Mouse (Mus musculus) midbrain, embryonic 13.5 days (tissue): ENCODE data around the gene Klrb1a. TPM values are rescaled to one million over a fixed set of nuclear protein-coding genes. Genes with fewer than 3 reads are reported as not detected.
A peak's percentile ranks its signal among the peaks of the same experiment; 100 is the strongest.
"Not testable (repeated sequence)": the region's sequence is repeated elsewhere in the genome, so short reads cannot be mapped to it uniquely, and the experiment has no call there.

ENCODE experiments used
- ATAC-seq: fragments of 200-750 bp; cut with Nextera tagmentation; 2 replicates; pipeline ENCODE4 v1.8.0; 2017; ENCODE audit warnings: mild to moderate bottlenecking, moderate TSS enrichment, moderate library complexity
- H3K27ac ChIP-seq: fragments of 300-500 bp; sonication (generic); 2 replicates; pipeline ENCODE4 v1.5.1; 2015; ENCODE audit warnings: inconsistent platforms, mild to moderate bottlenecking, moderate library complexity
- H3K27me3 ChIP-seq: fragments of 300-500 bp; sonication (generic); 2 replicates; pipeline ENCODE4 v1.6.1; 2015; ENCODE audit warnings: mild to moderate bottlenecking, inconsistent platforms
- H3K36me3 ChIP-seq: fragments of 300-500 bp; sonication (generic); 2 replicates; pipeline ENCODE4 v1.6.1; 2015; ENCODE audit warnings: mild to moderate bottlenecking, inconsistent platforms
- H3K4me1 ChIP-seq: fragments of 300-500 bp; sonication (generic); replicated peaks from 2 replicates; pipeline ENCODE4 v1.6.1; 2015; ENCODE audit warnings: inconsistent platforms
- H3K4me2 ChIP-seq: fragments of 300-500 bp; sonication (generic); replicated peaks from 2 replicates; pipeline ENCODE4 v1.6.1; 2015; ENCODE audit warnings: moderate library complexity, mild to moderate bottlenecking, inconsistent platforms
- H3K4me3 ChIP-seq: fragments of 300-500 bp; sonication (generic); replicated peaks from 2 replicates; pipeline ENCODE4 v1.5.1; 2015; ENCODE audit warnings: mild to moderate bottlenecking, inconsistent platforms
- H3K9ac ChIP-seq: fragments of 300-500 bp; sonication (generic); replicated peaks from 2 replicates; pipeline ENCODE4 v1.6.1; 2015; ENCODE audit warnings: mild to moderate bottlenecking, inconsistent platforms
- H3K9me3 ChIP-seq: fragments of 300-500 bp; sonication (generic); 2 replicates; pipeline ENCODE4 v1.6.1; 2016; ENCODE audit warnings: mild to moderate bottlenecking, inconsistent platforms
- WGBS: fragments of 180-500 bp; shearing (Covaris S2); methylation state at CpG from one replicate; pipeline ENCODE4 v1.1.7; 2015; 5-methylcytosine and 5-hydroxymethylcytosine counted together
- polyA plus RNA-seq: library from polyadenylated mRNA; unstranded; fragments of >200 nt; fragmentation: Nextera tagmentation; extraction: Ambion mirVana; gene quantifications from 2 replicates; pipeline ENCODE4 v1.2.1, GENCODE M21; 2015

The Klrb1a gene
- polyA plus RNA-seq, 1 experiment from 2014 or later = not detected

DNA sequence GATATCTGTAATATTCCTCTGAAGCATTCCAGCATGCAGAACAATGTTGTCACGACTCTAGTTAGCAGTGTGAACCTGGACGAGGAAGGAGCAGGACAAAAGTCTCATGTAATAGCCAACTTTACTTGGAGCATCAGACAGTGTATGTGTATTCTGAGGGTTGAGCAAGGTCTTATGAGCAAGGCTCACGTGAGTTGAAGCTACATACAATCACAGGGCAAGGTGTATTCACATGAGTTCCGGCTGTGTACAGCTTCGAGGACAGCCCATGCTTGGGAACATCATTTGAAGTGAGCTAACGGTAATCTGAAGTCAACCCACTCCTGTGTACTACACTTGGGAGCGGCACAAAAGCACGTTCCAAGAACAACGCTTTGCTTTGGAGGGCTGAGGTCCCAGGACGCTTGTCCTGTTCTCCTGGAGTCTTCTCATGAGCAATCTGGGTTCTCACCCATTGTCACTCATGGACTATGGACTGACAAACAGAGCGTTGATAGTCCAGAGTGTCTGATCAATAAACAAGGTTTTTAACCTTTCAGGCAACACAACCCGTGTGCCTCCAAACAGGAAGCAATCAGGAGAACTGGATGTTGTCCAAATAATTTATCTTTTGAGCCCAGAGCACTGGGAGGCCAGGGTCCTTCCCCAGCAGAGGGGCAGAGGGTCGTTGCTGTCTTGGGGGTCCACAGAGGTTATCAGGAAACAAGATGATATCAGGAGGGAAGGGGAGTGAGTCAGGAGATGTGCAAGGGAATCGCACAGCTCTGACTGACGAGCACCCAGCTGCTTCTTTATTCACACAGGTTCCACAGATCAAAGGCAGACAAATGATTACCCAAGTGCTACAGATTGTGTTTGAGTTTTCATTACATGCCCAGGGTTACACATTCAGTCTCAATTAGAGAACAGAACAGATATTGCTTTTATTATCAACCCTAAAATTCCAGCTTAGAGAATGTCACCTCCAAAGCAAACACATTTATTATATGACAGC, 7.9 kb upstream of the Klrb1a start:
- H3K4me3 ChIP-seq, H3K27me3 ChIP-seq, H3K36me3 ChIP-seq, H3K9me3 ChIP-seq, H3K4me2 ChIP-seq, ATAC-seq, H3K4me1 ChIP-seq, H3K27ac ChIP-seq, H3K9ac ChIP-seq: not testable (repeated sequence)
- 86% methylated on average over 15 of the region's 15 CpGs for WGBS

DNA sequence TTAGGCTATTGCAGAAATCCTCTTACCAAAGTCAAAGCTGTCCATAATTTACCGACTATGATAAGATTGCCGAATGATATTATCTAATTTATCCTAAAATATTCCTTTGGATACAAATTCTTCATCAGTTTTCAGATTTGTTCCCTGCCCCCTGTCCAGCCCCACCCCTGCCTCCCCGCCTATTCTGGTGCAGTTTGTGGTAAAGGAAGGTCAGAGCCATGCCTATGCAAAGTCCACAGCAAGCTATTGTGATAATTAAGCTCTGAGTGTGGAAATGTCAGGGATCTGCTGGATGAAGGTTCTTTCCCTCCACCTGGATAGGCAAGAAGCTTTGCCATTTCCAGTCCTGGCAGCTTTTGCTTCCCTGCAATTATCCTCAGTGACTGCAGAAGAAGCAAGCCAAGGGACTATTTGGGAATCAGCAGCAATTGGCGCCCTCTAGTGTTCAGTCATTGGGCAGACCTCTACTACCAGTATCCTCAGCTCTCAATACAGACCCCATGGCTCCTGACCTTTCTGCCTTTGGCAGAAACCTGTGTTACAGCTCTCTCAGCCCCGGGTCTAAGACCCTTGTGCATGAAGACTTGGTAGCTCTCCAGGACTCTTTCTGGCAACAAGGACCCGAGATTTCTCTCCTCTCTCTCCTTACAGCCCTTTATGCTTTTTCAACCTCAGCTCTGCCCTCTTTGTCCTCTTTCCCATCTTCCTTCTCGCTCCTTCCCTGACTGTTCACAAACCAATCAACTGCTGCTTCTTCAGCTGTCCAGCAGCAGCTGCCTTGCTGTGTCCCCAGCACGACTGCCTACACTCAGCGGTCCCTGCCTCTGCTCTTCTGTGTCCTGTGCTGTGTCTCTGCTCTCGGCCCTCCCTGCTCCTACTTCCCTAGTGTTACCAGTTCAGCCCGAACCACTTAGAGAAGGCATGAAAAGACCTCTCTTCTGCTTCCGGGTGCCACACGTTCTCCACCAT, 6.7 kb upstream of the Klrb1a start:
- H3K4me3 ChIP-seq, H3K4me2 ChIP-seq, H3K36me3 ChIP-seq, H3K9ac ChIP-seq, H3K27me3 ChIP-seq, H3K4me1 ChIP-seq, H3K9me3 ChIP-seq, H3K27ac ChIP-seq: not testable (repeated sequence)
- WGBS = 53% methylated on average over 13 of the region's 13 CpGs
- ATAC-seq = peak; percentile 93

DNA sequence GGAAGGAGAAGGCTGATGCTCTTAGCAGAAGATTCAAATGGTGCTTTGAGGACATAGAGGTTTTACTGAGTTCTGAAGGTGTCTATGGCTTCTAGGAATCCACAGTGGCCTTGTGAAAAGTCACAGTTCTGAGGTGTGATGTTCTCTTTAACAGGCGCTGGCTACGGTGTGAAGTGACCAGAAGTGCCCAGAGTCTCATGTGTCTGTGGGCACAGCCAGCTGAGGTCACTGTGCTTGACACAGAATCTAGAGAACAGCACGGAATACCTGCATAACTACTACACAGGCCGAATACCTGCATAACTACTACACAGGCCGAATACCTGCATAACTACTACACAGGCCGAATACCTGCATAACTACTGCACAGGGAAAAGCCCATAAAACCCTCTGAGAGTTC, 1.9 kb upstream of the Klrb1a start:
- ATAC-seq, H3K9ac ChIP-seq, H3K9me3 ChIP-seq, H3K36me3 ChIP-seq, H3K4me3 ChIP-seq, H3K4me1 ChIP-seq, H3K27me3 ChIP-seq, H3K4me2 ChIP-seq, H3K27ac ChIP-seq: not testable (repeated sequence)
- WGBS = 94% methylated on average over 6 of the region's 6 CpGs

GRCm38 (mm10) chr6:128624425-128624824, 1.1 kb upstream of the Klrb1a start:
- no peaks in the 10 kb centered on the region for H3K36me3 ChIP-seq
- H3K27me3 ChIP-seq = no peaks in the 10 kb centered on the region
- no peak overlapping the region for H3K4me2 ChIP-seq
- ATAC-seq = no peak
- no peak overlapping the region for H3K27ac ChIP-seq
- no peak overlapping the region for H3K9ac ChIP-seq
- H3K9me3 ChIP-seq = no peaks in the 10 kb centered on the region
- H3K4me1 ChIP-seq = no peaks in the 10 kb centered on the region
- no peak overlapping the region for H3K4me3 ChIP-seq
- WGBS = 89% methylated on average over 4 of the region's 4 CpGs

- Histone ChIP-seq H3K36me3 (no peaks in the 10 kb centered on the region), H3K4me3 (no peak overlapping the region), H3K4me1 (no peaks in the 10 kb centered on the region), H3K9me3 (no peaks in the 10 kb centered on the region), H3K27ac (no peak overlapping the region), H3K27me3 (no peaks in the 10 kb centered on the region), H3K4me2 (no peak overlapping the region), H3K9ac (no peak overlapping the region)
- WGBS = 62% methylated on average over 2 of the region's 2 CpGs
- ATAC-seq = no peak
These were observed 600 bp downstream of the Klrb1a start for GRCm38 (mm10) chr6:128622733-128623132.

DNA sequence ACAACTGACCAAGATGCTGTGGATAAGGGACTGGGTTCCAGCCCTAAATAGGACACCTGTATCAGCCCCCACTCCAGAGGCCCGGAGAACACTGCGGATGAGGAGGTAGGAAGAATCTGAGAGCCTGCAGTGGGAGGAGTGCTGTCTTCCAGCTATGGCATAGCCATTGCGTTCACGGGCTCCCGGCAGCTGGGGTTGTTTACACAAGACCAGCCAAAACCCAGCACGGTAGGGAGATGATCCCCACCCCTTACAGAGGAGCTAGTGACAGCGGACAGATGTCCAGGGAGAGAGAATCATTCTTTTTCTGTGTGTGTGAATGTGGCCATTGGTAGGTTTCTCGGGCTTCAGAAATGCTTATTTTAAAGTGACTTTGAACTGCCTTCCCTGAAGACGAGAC, 17.0 kb downstream of the Klrb1a start:
- Histone ChIP-seq H3K4me2 (no peak overlapping the region), H3K4me3 (no peak overlapping the region), H3K4me1 (0 out of 2 replicates have a peak, but pooled peaks cover 7% of the 10 kb centered on the region), H3K27me3 (no peaks in the 10 kb centered on the region), H3K9me3 (no peaks in the 10 kb centered on the region), H3K9ac (no peak overlapping the region), H3K36me3 (no peaks in the 10 kb centered on the region), H3K27ac (no peak overlapping the region)
- ATAC-seq = no peak
- 78% methylated on average over 9 of the region's 9 CpGs for WGBS

GRCm38 (mm10) chr6:128604512-128604911, 18.8 kb downstream of the Klrb1a start:
- Histone ChIP-seq H3K9ac (no peak overlapping the region), H3K4me1 (0 out of 2 replicates have a peak, but pooled peaks cover 7% of the 10 kb centered on the region), H3K27ac (no peak overlapping the region), H3K4me2 (no peak overlapping the region), H3K4me3 (no peak overlapping the region), H3K9me3 (no peaks in the 10 kb centered on the region), H3K36me3 (no peaks in the 10 kb centered on the region), H3K27me3 (no peaks in the 10 kb centered on the region)
- WGBS = 45% methylated on average over 5 of the region's 5 CpGs
- no peak for ATAC-seq

DNA sequence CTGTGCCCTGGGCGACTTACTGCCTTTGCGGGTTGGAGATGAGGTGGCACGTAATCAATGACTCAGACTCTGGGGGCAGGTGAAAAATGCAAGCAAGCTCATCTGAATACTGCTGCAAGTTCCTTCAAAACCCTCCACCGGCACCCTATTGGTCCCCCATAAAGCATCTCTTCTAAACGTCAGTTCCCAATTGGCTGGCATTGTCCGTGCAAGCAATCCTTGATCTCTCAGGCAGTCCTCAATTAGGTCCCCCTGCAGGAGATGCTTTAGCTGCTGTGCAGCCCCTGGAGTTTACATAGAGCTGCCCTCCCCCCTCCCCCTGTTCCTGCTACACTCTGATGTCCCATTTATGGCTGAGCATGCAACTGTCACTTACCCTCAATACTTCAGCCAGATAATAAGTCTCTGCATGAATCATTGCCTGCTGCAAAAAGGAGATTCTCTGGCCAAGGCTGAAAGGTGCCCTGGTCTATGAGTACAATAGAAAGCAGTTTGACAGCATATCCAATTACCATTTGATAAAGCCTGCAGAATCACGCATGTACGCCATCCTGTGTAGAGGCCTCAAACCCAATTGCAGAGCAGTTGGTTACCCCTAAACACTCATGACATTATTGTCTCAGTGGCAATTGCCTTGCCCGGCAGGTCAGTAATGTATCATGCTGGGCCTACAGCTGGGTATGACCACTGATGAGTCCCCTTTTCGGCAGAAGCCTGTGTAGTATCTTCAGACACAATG, 20.7 kb downstream of the Klrb1a start:
- peak; percentile 79 for ATAC-seq
- Histone ChIP-seq H3K9ac (no peak overlapping the region), H3K4me2 (peak overlapping the region; percentile 27), H3K27ac (no peak overlapping the region), H3K27me3 (no peaks in the 10 kb centered on the region), H3K36me3 (no peaks in the 10 kb centered on the region), H3K9me3 (no peaks in the 10 kb centered on the region), H3K4me1 (0 out of 2 replicates have a peak, but pooled peaks cover 7% of the 10 kb centered on the region), H3K4me3 (0 out of 2 replicates have a peak overlapping the region, but pooled peaks have one; percentile 5)
- 46% methylated on average over 10 of the region's 10 CpGs for WGBS

DNA sequence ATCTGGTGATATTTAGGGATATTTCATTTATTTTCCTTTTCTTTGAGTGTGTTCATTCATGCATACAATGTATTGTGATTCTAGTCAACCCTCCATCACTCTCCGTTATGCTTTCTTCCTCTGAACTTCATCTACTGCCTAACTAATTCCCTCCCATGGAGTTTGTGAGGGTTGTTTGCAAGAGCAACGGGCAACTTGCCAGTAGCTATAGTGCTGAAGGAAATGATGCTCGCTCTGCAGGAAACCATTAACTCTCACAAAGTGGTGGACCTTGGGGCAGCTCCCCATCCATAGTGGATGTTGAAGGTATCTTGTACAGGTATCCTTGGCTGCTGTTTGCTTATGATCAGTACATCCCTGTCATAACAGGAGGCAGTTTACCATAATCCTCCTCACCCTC, 21.3 kb downstream of the Klrb1a start:
- 0 out of 2 replicates have a peak, but pooled peaks cover 7% of the 10 kb centered on the region for H3K4me1 ChIP-seq
- H3K4me2 ChIP-seq = peak overlapping the region; percentile 27
- no peak; the same call in 1 of the 2 replicates for ATAC-seq
- H3K9ac ChIP-seq = no peak overlapping the region
- H3K27me3 ChIP-seq = no peaks in the 10 kb centered on the region
- no peaks in the 10 kb centered on the region for H3K9me3 ChIP-seq
- no peaks in the 10 kb centered on the region for H3K36me3 ChIP-seq
- H3K4me3 ChIP-seq = 0 out of 2 replicates have a peak overlapping the region, but pooled peaks have one; percentile 5
- no peak overlapping the region for H3K27ac ChIP-seq
- 49% methylated on average over 3 of the region's 3 CpGs for WGBS

- Histone ChIP-seq H3K27me3 (no peaks in the 10 kb centered on the region), H3K4me2 (no peak overlapping the region), H3K36me3 (no peaks in the 10 kb centered on the region), H3K9me3 (no peaks in the 10 kb centered on the region), H3K27ac (no peak overlapping the region), H3K4me1 (peaks cover 11% of the 10 kb centered on the region), H3K4me3 (no peak overlapping the region), H3K9ac (no peak overlapping the region)
- 64% methylated on average over 4 of the region's 4 CpGs for WGBS
- ATAC-seq = no peak
These were observed 23.8 kb downstream of the Klrb1a start for GRCm38 (mm10) chr6:128599555-128599954.

DNA sequence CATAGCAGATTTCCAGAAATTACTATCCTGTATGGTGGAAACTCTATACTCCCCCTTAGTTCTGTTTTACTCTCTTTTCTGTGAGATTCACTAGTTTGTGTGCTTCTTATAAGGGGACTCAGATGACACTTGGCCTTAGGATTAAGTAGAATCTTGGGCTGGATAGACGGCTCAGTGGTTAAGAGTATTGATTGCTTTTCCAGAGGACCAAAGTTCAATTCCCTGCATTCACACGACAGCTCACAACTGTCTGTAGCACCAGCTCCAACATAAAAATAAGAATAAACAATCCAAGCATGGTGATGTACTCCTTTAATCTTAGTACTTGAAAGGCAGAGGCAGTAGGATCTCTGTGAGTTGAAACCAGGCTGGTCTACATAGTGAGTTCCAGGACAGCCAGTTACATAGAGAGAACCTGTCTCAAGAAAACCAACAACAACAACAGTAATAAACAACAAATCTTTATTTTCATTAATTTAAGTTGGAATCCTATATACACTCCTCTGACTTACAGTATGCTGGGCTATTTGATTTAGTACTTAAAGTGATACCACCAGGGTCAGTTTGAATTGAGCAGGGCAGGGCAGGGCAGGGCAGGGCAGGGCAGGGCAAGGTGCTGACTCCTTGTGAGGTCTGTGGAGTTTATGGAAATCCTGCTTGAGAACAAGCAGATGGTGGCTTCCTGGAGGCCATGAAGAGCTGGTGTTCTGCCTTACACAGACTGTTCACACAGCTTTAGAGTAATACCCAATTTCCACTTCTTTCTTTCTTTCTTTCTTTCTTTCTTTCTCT, 24.9 kb downstream of the Klrb1a start:
- no peaks in the 10 kb centered on the region for H3K36me3 ChIP-seq
- ATAC-seq = no peak
- H3K4me3 ChIP-seq = no peak overlapping the region
- H3K27ac ChIP-seq = no peak overlapping the region
- no peak overlapping the region for H3K9ac ChIP-seq
- H3K9me3 ChIP-seq = no peaks in the 10 kb centered on the region
- peaks cover 11% of the 10 kb centered on the region for H3K4me1 ChIP-seq
- H3K4me2 ChIP-seq = no peak overlapping the region
- no peaks in the 10 kb centered on the region for H3K27me3 ChIP-seq
- WGBS = 60% methylated on average over 2 of the region's 2 CpGs
